Mouse (Mus musculus): ENCODE measurements around the gene Trim65. TPM values are rescaled to one million over a fixed set of nuclear protein-coding genes. Genes with fewer than 3 reads are reported as not detected.
A peak's percentile ranks its signal among the peaks of the same experiment; 100 is the strongest.
"Not testable (repeated sequence)": the region's sequence is repeated elsewhere in the genome, so short reads cannot be mapped to it uniquely, and the experiment has no call there.

Trim65 gene
- polyA plus RNA-seq, 1 experiment from 2014 or later, result 1.9 TPM

DNA sequence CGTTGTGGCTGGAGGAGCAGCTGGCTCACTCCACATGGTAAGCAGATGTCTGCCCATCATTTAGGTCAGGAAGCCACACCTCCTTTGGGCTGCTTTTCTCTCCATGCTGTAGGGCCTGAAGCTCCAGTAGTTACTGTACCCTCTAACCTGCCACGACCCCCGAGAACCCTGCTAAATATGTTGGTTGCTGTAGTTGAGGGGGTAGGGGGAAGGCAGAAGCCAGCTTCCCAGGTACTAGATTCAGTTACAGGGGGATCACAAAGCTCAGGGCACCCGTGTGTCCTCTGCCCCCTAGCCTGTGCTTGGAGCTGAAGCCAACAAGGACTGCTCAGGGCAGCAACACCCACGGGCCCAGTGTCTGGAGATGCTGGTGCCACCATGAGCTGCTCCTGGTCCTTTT, 2.6 kb upstream of the Trim65 start:
- no peak for ATAC-seq (ENCODE audit: low FRiP score)
- H3K9ac ChIP-seq, result no peak overlapping the region
- 73% methylated on average over 5 of the region's 5 CpGs for WGBS

DNA sequence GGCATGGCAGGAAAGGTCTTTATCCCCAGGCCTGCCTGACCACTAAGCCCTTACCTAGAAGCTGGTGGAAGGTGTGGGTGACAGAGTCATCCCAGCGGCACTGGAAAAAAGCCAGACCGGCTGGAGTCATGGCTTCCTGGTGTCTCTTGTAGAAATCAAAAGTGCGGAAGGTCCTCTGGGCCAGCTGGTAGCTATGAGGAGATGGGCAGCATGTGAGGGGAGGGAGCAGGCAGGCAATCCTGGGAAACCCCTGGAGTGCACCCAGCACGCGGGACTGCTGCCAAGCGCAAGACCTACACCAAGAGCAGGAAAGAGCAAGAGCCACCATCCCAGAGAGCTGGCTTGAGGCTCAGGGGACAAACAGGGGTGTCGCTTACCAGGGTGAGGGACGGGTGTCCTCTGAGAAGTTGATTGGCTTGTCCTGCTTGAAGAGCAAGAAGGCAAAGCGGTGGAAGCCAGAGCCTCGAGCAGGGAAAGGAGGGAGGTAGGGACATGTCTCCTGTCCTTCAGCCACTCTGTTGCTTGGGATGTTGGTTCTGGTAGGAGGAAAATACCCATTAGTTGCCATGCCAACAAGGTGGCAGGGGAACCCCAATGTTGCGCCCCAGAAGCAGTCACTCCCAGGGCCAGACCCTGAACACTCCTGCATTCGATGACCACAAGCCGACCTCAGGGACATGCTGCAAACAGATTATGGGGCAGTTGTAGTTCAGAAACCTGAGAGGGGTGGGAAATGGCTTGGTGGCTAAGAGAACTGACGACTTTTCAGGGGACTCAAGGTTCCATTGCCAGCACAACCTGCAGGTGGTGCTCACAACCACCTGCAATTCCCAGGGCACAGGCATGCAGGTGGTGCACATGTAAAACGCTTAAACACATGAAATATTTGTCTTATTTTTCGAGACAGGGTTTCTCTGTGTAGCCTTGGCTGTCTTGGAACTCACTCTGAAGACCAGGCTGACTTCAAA, 1.7 kb upstream of the Trim65 start:
- ATAC-seq (ENCODE audit: low FRiP score), result no peak
- Histone ChIP-seq H3K4me1 (replicated peaks) (peaks cover 38% of the 10 kb centered on the region), H3K4me3 (no peak overlapping the region), H3K36me3 (peaks cover 47% of the 10 kb centered on the region), H3K27me3 (0 out of 2 replicates have a peak, but pooled peaks cover 3% of the 10 kb centered on the region), H3K27ac (no peak overlapping the region), H3K9me3 (no peaks in the 10 kb centered on the region), H3K4me2 (no peak overlapping the region), H3K9ac (no peak overlapping the region)
- WGBS, result 88% methylated on average over 16 of the region's 16 CpGs

More for the DNA sequence above, 2.6 kb upstream of the Trim65 start:
- H3K4me1 ChIP-seq (replicated peaks), result peaks cover 39% of the 10 kb centered on the region
- H3K36me3 ChIP-seq, result peaks cover 47% of the 10 kb centered on the region
- H3K4me3 ChIP-seq, result no peak overlapping the region
- H3K9me3 ChIP-seq, result no peaks in the 10 kb centered on the region
- no peak overlapping the region for H3K27ac ChIP-seq
- H3K27me3 ChIP-seq, result 0 out of 2 replicates have a peak, but pooled peaks cover 3% of the 10 kb centered on the region
- H3K4me2 ChIP-seq, result no peak overlapping the region

DNA sequence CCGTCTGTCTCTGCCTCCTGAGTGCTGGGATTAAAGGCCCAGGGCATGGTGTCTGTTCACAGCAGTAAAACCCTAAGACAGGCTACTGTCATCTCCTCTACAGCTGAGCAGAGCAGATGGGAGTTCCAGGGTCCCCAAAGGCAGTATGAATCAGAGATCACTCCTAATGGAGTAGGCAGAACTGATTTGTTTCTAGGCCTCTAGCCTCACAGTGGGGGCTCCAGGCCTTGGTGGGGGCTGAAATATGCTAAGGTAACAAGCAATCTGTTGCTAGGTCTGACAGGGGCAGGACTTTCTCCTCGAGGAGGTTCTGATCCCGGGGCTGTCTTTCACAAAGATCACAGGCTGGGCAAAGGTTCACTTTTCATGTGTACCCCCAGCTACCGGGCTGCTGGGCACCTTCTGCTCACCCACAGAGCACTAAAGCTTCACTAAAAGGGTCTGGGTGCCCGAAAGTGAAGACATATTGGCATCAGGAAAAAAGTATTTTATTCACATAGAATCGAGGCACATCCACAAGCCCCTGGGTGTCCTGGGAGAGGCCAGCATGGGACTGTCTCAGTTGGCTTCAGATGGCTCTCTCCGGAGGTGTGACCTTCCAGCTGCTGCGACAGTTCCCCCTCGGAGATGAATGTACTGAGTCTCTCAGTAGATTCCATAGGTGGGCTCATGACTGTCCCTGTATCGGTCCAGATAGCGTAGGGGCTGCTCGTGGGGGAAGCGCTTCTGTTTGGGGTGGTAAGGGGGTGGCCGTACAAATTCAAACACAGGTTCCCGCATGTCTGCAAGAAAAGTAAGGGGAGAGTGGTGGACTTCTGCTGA, 632 bp upstream of the Trim65 start:
- H3K27ac ChIP-seq, result peak overlapping the region; percentile 93
- peak overlapping the region; percentile 82 for H3K9ac ChIP-seq
- H3K27me3 ChIP-seq, result 0 out of 2 replicates have a peak, but pooled peaks cover 3% of the 10 kb centered on the region
- H3K4me3 ChIP-seq, result peak overlapping the region; percentile 55
- ATAC-seq (ENCODE audit: low FRiP score), result no peak; the same call in 1 of the 2 replicates
- H3K4me1 ChIP-seq (replicated peaks), result peaks cover 38% of the 10 kb centered on the region
- H3K36me3 ChIP-seq, result peaks cover 47% of the 10 kb centered on the region
- no peaks in the 10 kb centered on the region for H3K9me3 ChIP-seq
- WGBS, result 85% methylated on average over 15 of the region's 15 CpGs
- peak overlapping the region; percentile 71 for H3K4me2 ChIP-seq

DNA sequence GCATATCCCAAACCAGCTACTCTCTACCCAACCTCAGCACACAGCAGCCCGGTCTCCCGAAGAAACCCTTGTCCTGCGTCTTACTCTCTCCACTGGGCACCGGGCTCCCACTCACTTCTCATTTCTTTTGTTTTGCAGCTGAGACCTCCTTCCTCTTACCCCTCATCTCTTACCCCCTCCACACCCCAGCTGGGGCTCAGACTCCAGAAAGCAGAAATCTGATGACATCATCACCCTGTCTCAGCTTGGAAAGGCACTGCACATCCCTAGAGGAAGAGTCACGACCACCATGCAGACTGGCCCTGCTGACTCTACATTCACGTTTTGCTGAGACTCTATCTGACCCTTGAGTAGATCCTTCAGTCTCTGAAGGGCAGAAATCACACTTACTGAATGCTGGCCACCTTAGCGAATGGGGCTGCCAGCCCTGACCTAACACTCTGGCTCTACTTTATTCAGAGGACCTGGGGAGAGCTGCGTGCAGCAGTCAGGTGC, 888 bp downstream of the Trim65 start:
- H3K4me2 ChIP-seq, result peak overlapping the region; percentile 71
- peaks cover 47% of the 10 kb centered on the region for H3K36me3 ChIP-seq
- peak overlapping the region; percentile 82 for H3K9ac ChIP-seq
- peak overlapping the region; percentile 55 for H3K4me3 ChIP-seq
- ATAC-seq (ENCODE audit: low FRiP score), result no peak; the same call in 1 of the 2 replicates
- H3K9me3 ChIP-seq, result no peaks in the 10 kb centered on the region
- H3K27me3 ChIP-seq, result 0 out of 2 replicates have a peak, but pooled peaks cover 3% of the 10 kb centered on the region
- WGBS, result 29% methylated on average over 8 of the region's 8 CpGs
- H3K27ac ChIP-seq, result peak overlapping the region; percentile 93
- peaks cover 38% of the 10 kb centered on the region for H3K4me1 ChIP-seq (replicated peaks)

DNA sequence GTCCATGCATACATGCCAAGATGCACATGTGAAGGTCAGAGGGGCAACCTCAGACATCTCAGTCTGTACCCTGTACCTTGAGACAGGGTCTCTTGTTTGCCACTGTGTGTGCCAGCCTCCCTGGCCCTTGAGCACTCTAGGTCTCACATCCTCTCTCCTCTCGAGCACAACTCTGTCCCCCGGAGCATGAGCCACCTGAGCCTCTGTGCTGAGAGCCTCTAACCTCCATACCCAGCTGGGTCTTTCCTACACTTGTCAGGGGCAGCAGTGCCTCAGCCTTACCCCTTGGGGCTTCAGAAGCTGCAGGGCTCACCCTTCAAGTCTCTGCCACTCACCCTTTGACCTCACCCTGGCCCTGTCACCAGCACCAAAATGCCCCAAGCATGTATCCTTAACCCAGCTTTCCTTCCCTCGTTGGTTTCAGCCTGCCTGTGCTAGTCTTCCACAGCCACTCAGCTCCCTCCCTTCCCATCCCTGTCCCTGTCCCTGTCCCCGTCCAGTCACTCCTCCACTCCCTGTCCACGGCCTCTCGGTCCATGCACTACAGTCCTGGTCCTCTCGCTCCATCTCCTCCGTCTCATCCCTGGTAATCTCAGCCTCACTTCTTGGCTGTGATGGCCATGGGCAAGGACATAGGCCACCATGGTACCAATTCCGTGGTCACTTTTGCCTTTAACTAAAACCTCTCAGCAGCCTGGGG, 1.7 kb downstream of the Trim65 start:
- no peak for ATAC-seq (ENCODE audit: low FRiP score)
- H3K4me1 ChIP-seq (replicated peaks), result peaks cover 38% of the 10 kb centered on the region
- H3K36me3 ChIP-seq, result peaks cover 39% of the 10 kb centered on the region
- H3K9me3 ChIP-seq, result no peaks in the 10 kb centered on the region
- H3K27ac ChIP-seq, result no peak overlapping the region
- 0 out of 2 replicates have a peak, but pooled peaks cover 3% of the 10 kb centered on the region for H3K27me3 ChIP-seq
- WGBS, result 75% methylated on average over 9 of the region's 9 CpGs
- H3K4me2 ChIP-seq, result no peak overlapping the region; the same call in 1 of the 2 replicates
- peak overlapping the region; percentile 82 for H3K9ac ChIP-seq
- no peak overlapping the region for H3K4me3 ChIP-seq

DNA sequence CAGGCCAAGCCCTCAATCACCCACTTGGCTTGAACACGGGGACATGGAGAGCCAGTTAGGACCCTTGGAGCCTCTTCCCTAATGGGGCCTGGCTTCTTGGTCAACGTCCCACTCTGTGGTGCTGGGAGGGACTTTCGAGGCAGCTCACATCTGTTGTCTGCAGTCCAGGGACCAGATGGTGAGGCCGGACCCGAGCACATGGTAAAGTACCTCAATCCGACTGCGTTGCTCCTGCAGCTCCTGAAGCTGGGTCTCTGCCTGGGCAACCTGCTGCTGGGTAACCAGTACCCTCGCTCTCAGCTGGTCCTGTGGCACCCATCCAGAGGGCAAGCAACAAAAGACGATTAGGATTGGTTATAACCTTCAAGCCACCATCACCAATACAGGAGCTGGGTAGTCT, 2.9 kb downstream of the Trim65 start:
- no peak for ATAC-seq (ENCODE audit: low FRiP score)
- H3K4me2 ChIP-seq, result no peak overlapping the region
- H3K4me1 ChIP-seq (replicated peaks), result peaks cover 38% of the 10 kb centered on the region
- WGBS, result 57% methylated on average over 9 of the region's 9 CpGs
- H3K9ac ChIP-seq, result no peak overlapping the region; the same call in 1 of the 2 replicates
- H3K9me3 ChIP-seq, result no peaks in the 10 kb centered on the region
- H3K4me3 ChIP-seq, result no peak overlapping the region
- H3K27me3 ChIP-seq, result 0 out of 2 replicates have a peak, but pooled peaks cover 3% of the 10 kb centered on the region
- H3K27ac ChIP-seq, result no peak overlapping the region
- H3K36me3 ChIP-seq, result peaks cover 27% of the 10 kb centered on the region

DNA sequence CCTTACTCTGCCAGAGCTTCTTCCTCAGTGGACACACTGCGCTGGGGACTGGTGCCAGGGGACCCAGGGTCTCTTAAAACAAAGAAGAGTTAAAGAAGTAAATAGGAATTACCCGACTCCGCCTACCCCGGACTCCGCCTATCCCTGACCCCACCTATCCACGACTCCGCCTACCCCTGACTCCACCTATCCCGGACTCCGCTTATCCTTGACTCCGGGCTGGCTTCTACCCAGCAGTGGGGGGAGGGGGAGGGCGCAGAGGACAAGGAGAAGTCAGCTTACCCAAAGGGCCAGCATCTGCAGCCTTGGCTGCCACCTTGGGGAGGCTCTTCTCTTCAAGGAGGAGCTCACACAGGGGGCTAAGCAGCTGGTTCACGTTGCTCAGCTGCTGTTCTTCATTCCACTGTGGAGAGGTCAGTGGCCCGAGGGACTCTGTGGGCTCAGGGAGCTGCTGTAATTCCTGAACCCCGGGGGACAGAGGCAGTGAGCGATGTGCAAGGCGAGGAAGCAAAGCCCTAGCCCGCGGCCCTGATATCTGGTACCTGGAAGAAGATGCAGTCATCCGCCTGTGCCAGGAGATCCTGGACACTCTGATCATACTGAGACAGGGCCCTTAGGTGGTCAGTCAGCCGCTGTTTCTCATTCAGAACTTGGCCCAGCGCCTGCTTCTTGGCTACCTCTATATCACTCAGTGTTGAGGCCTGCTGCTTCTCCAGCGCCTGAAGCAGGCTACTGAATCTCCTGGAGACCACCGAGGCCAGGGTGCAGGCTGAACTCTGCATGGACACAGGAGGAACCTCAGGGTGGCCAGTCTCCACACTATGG, 3.6 kb downstream of the Trim65 start, which contains the start of gene Trim47:
TSS of gene Trim47 (minus strand) at position 55 of the 825 bp plus-strand sequence.
- H3K36me3 ChIP-seq, result peaks cover 21% of the 10 kb centered on the region
- H3K4me2 ChIP-seq, result peak within 1 kb of the TSS; percentile 25; the same call in 1 of the 2 replicates
- 0 out of 2 replicates have a peak within 1 kb of the TSS, but pooled peaks have one; percentile 4 for H3K4me3 ChIP-seq
- no peak within 1 kb of the TSS; the same call in 1 of the 2 replicates for H3K9ac ChIP-seq
- H3K27ac ChIP-seq, result 0 out of 2 replicates have a peak within 1 kb of the TSS, but pooled peaks have one; percentile 35
- 25% methylated on average over 23 of the region's 23 CpGs for WGBS
- H3K9me3 ChIP-seq, result no peaks in the 10 kb centered on the region
- H3K4me1 ChIP-seq (replicated peaks), result peaks cover 38% of the 10 kb centered on the region
- H3K27me3 ChIP-seq, result 0 out of 2 replicates have a peak, but pooled peaks cover 3% of the 10 kb centered on the region
- no peak for ATAC-seq (ENCODE audit: low FRiP score)

DNA sequence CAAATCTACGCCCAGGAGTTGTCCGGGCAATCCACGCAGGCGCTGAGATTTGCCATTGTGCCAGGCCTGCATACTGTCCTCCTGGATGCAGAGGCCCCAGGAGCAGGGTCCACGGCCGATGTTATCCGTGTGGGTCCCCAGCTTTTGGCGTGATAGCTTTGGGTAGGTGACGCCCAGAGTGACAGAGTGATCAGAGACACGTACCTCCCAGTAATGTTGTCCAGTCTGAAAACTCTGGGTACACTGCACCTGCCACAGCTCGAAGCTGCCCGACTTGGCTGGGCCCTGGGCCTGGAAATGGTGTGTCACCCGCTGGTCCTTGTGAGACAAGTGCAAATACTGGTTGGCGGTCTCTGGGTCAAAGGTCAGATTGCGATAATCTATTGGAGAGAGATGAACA, 4.7 kb downstream of the Trim65 start:
- ATAC-seq (ENCODE audit: low FRiP score), result no peak
- 95% methylated on average over 15 of the region's 15 CpGs for WGBS
- Histone ChIP-seq H3K36me3 (peaks cover 14% of the 10 kb centered on the region), H3K4me3 (no peak overlapping the region), H3K4me1 (replicated peaks) (peaks cover 31% of the 10 kb centered on the region), H3K27me3 (0 out of 2 replicates have a peak, but pooled peaks cover 3% of the 10 kb centered on the region), H3K9me3 (no peaks in the 10 kb centered on the region), H3K4me2 (no peak overlapping the region), H3K27ac (no peak overlapping the region), H3K9ac (no peak overlapping the region)

DNA sequence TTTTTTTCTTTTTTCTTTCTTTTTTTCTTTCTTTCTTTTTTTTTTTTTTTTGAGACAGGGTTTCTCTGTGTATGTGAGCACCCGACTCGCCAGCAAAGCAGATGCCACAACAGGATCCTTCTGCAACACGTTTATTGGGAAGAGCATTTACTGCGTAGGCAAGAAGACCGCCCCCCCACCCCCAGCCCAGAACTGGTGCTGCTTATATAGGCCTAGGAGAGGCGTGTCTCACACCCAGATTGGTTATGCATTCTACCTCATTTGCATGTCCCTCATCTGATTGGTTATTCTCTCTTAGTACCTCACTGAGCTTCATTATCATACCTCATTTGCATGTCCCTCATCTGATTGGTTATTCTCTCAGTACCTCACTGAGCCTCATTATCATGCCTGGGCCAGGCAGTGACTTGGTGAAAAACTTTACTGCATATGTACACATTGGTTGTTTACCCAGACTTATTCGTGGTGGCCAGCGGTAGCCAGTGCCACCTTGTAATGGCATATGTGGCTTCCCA, 9.1 kb downstream of the Trim65 start:
- 92% methylated on average over 8 of the region's 8 CpGs for WGBS
- ATAC-seq (ENCODE audit: low FRiP score); H3K9me3 ChIP-seq; H3K4me1 ChIP-seq (replicated peaks); H3K27me3 ChIP-seq; H3K27ac ChIP-seq; H3K4me3 ChIP-seq; H3K9ac ChIP-seq; H3K4me2 ChIP-seq: not testable (repeated sequence)
- peaks cover 14% of the 10 kb centered on the region for H3K36me3 ChIP-seq

DNA sequence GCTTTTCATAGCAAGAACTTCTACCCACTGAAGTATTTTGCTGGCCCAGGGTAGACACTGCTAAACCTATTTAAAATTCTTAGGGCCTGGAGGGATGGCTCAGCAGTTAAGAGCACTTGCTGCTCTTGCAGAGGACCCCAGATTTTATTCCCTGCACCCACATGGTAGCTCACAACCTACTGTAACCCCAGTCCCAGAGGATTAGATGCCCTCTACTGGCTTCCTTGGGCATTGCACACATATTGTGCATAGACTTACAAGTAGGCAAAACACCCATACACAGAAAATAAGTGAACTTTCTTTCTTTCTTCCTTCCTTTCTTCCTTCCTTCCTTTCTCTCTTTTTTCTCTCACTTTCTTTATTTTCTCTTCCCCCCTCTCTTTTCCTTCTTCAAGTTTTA, 13.1 kb downstream of the Trim65 start:
- no peaks in the 10 kb centered on the region for H3K36me3 ChIP-seq
- H3K27me3 ChIP-seq, result no peaks in the 10 kb centered on the region
- H3K9me3 ChIP-seq, result no peaks in the 10 kb centered on the region
- no peaks in the 10 kb centered on the region for H3K4me1 ChIP-seq (replicated peaks)
- H3K27ac ChIP-seq, result no peak overlapping the region
- ATAC-seq (ENCODE audit: low FRiP score), result no peak
- H3K9ac ChIP-seq, result no peak overlapping the region
- no peak overlapping the region for H3K4me3 ChIP-seq
- no peak overlapping the region for H3K4me2 ChIP-seq

Data from hindbrain, embryonic 13.5 days (tissue).